Mouse (Mus musculus): ENCODE results near the gene Neurl3. TPM values are rescaled to one million over a fixed set of nuclear protein-coding genes. Genes with fewer than 3 reads are reported as not detected.

Neurl3 gene
- 8.0 and 8.3 TPM in 2 replicates for polyA plus RNA-seq (2015; fragmentation: Nextera tagmentation; extraction: Ambion mirVana)

DNA sequence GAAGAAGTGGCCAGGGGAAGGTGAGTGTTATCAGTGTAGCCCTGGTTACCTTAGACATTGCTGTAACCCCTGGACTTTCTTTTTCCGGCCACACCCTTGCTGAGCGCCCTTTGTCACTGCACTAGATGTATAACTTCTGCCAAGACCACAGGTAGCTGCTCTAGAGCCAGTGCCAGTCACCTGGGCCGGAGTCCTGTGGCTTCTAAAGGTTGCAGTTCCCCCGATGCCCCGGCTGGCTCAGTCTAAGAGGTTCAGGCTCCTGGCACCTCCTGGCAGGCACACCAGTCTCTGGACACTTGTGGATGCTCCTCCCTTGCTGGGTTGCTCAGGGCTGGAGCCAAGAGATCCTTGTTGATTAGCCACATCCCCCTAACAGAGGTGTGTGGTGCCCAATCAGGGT, at the start of gene Neurl3:
Neurl3 (minus strand) TSS at position 225 of the 400 bp plus-strand sequence.
- no peaks in the 10 kb centered on the region for H3K36me3 ChIP-seq
- H3K4me2 ChIP-seq, result peak within 1 kb of the TSS; percentile 39
- peaks cover 39% of the 10 kb centered on the region for H3K4me1 ChIP-seq
- H3K27me3 ChIP-seq, result peaks cover 3% of the 10 kb centered on the region; the same call in 1 of the 2 replicates
- 82% methylated on average over 5 of the region's 5 CpGs for WGBS
- H3K27ac ChIP-seq, result peak within 1 kb of the TSS; percentile 44; the same call in 1 of the 2 replicates
- no peaks in the 10 kb centered on the region for H3K9me3 ChIP-seq
- ATAC-seq (ENCODE audit: borderline replicate concordance, extremely low read depth, low FRiP score, low TSS enrichment), result no peak
- H3K4me3 ChIP-seq, result 0 out of 2 replicates have a peak within 1 kb of the TSS, but pooled peaks have one; percentile 6
- H3K9ac ChIP-seq, result no peak within 1 kb of the TSS

DNA sequence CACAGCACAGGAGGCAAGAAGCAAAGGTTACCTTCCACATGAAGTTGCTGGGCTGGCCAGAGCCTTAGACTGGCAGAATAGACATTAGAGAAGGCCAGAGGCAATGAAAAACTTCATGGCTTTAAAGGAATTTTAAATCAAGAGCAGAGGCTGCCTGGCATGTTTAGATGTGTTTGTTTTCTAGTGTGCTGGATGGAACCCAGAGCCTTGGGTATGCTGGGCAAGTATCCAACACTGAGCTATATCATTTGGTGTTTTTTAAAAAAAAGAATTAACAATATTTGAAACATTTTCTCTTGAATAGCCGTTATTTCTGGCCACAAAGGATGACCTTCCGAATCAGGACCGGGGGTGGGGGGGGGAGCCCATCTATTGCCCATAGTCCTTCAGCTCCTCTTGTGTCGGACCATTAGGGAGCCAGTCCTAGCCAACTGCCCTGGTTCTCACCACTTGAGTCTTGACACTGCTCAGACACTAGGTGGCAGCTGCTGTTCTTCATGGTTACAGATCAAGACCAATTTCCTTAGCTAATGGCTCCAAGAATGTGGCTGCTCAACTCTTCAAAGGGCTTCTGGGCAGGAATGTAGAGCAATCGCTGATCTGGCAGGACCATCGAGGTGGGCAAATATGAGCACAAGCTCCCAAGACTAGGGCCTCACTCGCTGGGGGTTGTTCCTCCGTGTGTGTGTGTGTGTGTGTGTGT, 49.4 kb upstream of the Neurl3 start:
- no peak overlapping the region for H3K9ac ChIP-seq
- H3K4me3 ChIP-seq, result no peak overlapping the region
- no peak overlapping the region for H3K4me2 ChIP-seq
- H3K9me3 ChIP-seq, result no peaks in the 10 kb centered on the region
- no peaks in the 10 kb centered on the region for H3K27me3 ChIP-seq
- 22% methylated on average over 8 of the region's 8 CpGs for WGBS
- H3K36me3 ChIP-seq, result no peaks in the 10 kb centered on the region; the same call in 1 of the 2 replicates
- peaks cover 10% of the 10 kb centered on the region for H3K4me1 ChIP-seq
- H3K27ac ChIP-seq, result peak overlapping the region; percentile 46; the same call in 1 of the 2 replicates
- peak; percentile 35; the same call in 1 of the 2 replicates for ATAC-seq (ENCODE audit: borderline replicate concordance, extremely low read depth, low FRiP score, low TSS enrichment)

DNA sequence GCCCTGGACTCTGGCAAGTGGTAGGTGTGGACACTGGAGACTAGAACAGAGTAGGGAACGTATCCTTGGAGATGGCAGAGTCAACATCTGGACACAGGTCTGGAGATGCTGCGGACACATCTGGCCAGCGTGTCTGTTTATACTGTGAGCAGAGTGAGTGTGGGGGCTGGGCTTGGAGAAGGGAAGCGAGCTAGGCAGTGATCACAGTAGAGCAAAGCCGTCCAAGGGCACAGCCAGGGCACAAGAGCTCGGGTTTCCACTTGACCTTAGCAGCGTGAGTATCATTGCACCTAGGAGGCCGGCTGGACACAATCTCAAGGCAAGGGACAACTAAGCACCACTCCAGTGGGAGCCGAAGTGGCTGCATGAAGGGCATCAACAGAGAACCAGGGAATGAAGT, 48.6 kb upstream of the Neurl3 start:
- Histone ChIP-seq H3K4me3 (no peak overlapping the region), H3K36me3 (no peaks in the 10 kb centered on the region; the same call in 1 of the 2 replicates), H3K27me3 (no peaks in the 10 kb centered on the region), H3K27ac (no peak overlapping the region), H3K4me1 (peaks cover 10% of the 10 kb centered on the region), H3K4me2 (no peak overlapping the region), H3K9me3 (no peaks in the 10 kb centered on the region), H3K9ac (no peak overlapping the region)
- 20% methylated on average over 9 of the region's 9 CpGs for WGBS
- ATAC-seq (ENCODE audit: borderline replicate concordance, extremely low read depth, low FRiP score, low TSS enrichment), result no peak

DNA sequence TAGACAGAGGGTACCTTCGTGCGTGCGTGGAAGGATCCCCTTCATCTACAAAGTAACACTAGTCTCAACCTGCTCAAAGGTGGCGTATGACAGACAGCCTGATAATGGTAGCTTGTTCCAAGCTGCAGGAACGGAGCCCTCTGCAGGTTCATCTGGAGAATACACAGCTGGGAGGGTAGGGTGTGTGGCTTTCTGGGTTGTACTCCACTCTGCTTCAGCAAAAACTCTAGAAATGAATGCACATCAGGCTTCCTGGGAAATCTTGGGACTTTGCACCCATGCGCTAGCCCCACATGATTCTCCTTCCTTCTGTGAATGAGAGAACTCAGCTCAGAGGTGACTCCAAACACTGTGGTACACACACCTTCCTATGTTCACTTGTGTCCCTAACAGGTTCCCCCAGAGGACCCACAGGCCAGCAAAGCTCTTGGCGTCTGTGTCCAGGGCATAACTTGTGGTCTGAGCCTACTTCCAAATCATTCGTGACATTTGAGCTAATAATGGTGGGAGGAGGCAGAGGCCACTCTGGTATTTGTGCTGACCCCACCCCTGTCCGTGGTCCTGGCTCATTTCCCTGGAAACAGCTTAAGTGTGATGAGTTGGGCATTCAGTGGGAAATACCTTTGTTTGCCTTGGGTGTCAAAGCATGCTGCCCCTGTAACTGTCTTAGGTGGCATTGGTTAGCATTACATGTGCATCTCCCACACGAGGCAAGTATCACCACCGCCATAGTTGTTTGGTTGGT, 47.5 kb upstream of the Neurl3 start:
- peaks cover 10% of the 10 kb centered on the region for H3K4me1 ChIP-seq
- no peak for ATAC-seq (ENCODE audit: borderline replicate concordance, extremely low read depth, low FRiP score, low TSS enrichment)
- H3K27me3 ChIP-seq, result no peaks in the 10 kb centered on the region
- H3K9me3 ChIP-seq, result no peaks in the 10 kb centered on the region
- no peak overlapping the region for H3K27ac ChIP-seq
- no peak overlapping the region for H3K9ac ChIP-seq
- no peak overlapping the region for H3K4me2 ChIP-seq
- WGBS, result 61% methylated on average over 11 of the region's 11 CpGs
- no peaks in the 10 kb centered on the region for H3K36me3 ChIP-seq
- H3K4me3 ChIP-seq, result no peak overlapping the region

DNA sequence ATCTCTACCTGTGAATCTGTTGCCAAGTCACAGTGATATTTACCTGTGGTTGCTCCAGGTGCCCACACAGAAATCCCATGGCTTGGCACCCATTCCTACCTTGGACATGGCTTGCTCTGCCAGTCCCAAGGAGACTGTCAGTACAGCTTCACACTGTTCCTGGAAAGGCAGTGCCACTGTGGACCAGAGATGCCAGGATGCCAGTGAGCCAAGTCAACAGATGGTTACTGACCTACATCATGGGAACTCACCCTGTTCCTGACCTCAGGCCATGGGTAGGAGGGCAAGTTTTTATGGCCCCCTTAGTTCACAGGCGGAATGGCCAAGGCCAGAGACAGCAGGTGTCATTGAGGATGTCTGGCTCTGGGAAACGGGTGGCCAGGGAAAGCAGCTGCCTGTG, 46.7 kb upstream of the Neurl3 start:
- Histone ChIP-seq H3K36me3 (no peaks in the 10 kb centered on the region), H3K9me3 (no peaks in the 10 kb centered on the region), H3K4me3 (no peak overlapping the region), H3K4me2 (no peak overlapping the region), H3K27ac (no peak overlapping the region), H3K9ac (no peak overlapping the region), H3K27me3 (no peaks in the 10 kb centered on the region), H3K4me1 (peaks cover 10% of the 10 kb centered on the region)
- no peak for ATAC-seq (ENCODE audit: borderline replicate concordance, extremely low read depth, low FRiP score, low TSS enrichment)
- WGBS, result 81% methylated on average over 2 of the region's 2 CpGs

DNA sequence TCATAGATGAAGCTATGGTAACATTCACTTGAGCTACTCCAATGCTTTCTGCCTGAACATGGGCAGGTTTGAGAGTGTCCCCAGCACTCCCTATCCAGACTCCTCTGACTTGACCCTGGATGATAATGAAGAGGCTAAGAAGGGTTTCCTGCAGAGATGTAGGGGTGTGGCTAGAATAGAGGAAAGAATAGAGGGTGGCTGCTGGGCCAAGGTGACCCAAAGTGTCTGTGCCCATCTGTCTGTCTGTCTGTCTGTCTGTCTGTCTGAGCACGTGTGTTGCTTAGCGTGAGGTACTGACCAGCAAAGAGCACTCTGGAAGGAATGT, 41.3 kb upstream of the Neurl3 start:
- no peak overlapping the region for H3K4me2 ChIP-seq
- H3K4me1 ChIP-seq, result no peaks in the 10 kb centered on the region
- WGBS, result 76% methylated on average over 2 of the region's 2 CpGs
- no peaks in the 10 kb centered on the region for H3K36me3 ChIP-seq
- no peak overlapping the region for H3K27ac ChIP-seq
- ATAC-seq (ENCODE audit: borderline replicate concordance, extremely low read depth, low FRiP score, low TSS enrichment), result no peak
- H3K9me3 ChIP-seq, result no peaks in the 10 kb centered on the region
- no peak overlapping the region for H3K4me3 ChIP-seq
- no peak overlapping the region for H3K9ac ChIP-seq
- no peaks in the 10 kb centered on the region for H3K27me3 ChIP-seq

DNA sequence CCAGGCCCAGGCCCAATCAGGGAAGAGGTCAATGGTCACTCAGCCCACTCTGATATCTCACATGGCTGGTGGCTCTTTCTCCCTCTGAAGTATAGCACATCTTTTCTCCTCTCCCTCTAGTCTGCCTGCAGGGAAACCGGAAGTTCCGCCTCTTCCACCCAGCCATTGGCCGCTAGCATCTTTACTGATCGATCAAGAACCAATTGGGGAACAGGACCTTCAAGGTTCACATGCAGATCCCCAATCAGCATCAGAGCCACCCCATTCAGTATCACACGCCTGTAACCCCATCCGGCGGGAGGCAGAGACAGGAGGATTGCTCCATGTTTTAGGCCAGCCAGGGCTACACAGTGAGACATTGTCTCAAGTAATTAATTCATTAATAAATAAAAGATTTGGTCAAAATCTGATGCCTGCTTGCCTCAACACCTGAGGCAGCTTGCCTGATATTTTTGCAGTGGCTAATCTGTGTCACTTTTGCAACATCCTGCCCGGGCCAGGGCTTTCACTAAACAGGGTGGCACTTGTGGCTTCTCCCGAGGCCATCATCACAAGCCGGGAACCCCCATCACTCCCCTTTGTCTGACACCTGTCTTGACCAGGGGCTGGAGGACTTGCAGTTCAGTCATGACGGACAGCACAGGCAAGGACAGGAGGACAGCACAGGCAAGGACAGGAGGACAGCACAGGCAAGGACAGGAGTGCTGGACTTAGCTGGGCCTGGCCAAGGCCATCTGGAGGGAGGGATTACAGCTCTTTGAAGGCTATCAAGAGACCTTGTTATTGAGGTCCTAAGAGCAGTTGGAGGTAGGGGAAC, 40.7 kb upstream of the Neurl3 start:
- Histone ChIP-seq H3K4me2 (no peak overlapping the region), H3K4me1 (no peaks in the 10 kb centered on the region), H3K9ac (no peak overlapping the region), H3K36me3 (no peaks in the 10 kb centered on the region), H3K27ac (no peak overlapping the region), H3K27me3 (no peaks in the 10 kb centered on the region), H3K9me3 (no peaks in the 10 kb centered on the region), H3K4me3 (no peak overlapping the region)
- WGBS, result 86% methylated on average over 11 of the region's 11 CpGs
- ATAC-seq (ENCODE audit: borderline replicate concordance, extremely low read depth, low FRiP score, low TSS enrichment), result no peak

DNA sequence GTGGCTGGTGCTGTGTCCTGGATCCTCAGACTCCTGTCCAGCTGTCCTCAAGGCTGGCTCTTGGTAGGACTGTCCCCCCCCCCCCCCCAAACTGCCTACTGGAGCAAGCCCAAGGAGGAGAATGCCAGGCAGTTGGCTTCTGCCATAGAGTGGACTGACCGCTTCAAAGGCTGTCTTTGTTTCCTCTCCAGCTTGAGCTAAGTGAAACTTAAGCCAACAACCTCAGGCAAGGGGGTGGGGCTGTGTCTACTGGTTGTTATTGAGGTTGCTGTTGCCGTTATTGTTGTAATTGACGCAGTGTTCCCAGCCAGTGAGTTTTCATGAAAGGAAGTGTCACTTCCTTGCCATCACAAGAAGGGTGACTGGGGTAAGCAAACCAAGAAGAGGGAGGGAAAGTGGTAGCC, 35.0 kb upstream of the Neurl3 start:
- 26% methylated on average over 3 of the region's 3 CpGs for WGBS
- ATAC-seq (ENCODE audit: borderline replicate concordance, extremely low read depth, low FRiP score, low TSS enrichment), result no peak
- Histone ChIP-seq H3K27me3 (no peaks in the 10 kb centered on the region), H3K4me2 (peak overlapping the region; percentile 95), H3K36me3 (no peaks in the 10 kb centered on the region), H3K4me3 (peak overlapping the region; percentile 3), H3K4me1 (peaks cover 22% of the 10 kb centered on the region), H3K9ac (no peak overlapping the region), H3K27ac (no peak overlapping the region), H3K9me3 (no peaks in the 10 kb centered on the region)

DNA sequence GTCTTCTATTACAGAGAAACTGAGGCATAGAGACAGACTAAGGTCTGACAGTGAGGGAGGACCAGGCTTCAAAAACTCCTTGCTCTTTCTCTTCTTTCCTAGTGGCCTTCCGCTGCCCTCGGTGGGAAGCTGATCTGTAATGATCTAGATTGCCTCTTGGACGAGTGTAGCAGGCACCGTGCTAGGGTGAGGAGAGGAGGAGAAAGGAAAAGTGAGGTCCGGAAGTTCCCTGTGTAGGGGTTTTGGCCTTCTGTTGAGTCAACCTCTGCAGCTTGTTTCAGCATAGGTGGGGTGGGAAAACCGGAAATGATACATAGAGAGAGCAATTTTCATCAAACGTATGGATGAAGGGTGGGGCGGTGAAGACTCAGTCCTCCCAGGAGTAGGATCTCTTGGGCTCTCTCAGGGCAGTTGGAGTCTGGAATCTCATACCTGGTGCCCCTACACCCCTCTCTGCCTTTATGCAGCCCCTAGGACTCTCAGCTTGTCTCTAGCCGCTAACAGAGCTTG, 34.5 kb upstream of the Neurl3 start:
- 53% methylated on average over 9 of the region's 9 CpGs for WGBS
- ATAC-seq (ENCODE audit: borderline replicate concordance, extremely low read depth, low FRiP score, low TSS enrichment), result no peak
- no peaks in the 10 kb centered on the region for H3K9me3 ChIP-seq
- H3K4me3 ChIP-seq, result peak overlapping the region; percentile 74
- H3K4me1 ChIP-seq, result peaks cover 22% of the 10 kb centered on the region
- no peak overlapping the region for H3K27ac ChIP-seq
- H3K9ac ChIP-seq, result no peak overlapping the region
- H3K36me3 ChIP-seq, result no peaks in the 10 kb centered on the region
- peak overlapping the region; percentile 95 for H3K4me2 ChIP-seq
- no peaks in the 10 kb centered on the region for H3K27me3 ChIP-seq

DNA sequence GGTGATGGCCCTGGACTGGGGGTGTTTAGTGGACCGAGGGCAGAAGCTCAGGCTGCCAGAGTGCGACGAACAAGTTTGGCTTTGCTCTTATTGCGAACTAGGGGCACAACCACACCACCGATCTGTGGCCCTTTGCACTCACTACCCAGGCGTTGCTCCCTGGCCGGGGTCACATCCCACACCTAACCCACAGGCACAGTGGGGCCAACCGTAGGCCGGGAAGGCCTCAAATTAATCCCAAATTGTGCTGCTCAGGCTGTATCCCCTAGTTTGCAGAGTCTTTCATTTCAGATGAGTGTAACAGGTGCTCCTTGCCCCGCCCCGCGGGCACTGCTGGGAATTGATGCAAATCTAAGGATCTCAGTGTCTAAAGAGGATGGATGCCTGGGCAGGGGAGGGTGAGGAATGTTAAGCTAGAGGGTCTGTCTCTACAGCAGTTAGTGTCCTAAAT, 34.0 kb upstream of the Neurl3 start:
- H3K4me3 ChIP-seq, result peak overlapping the region; percentile 74
- no peaks in the 10 kb centered on the region for H3K36me3 ChIP-seq
- no peaks in the 10 kb centered on the region for H3K9me3 ChIP-seq
- H3K4me2 ChIP-seq, result peak overlapping the region; percentile 95
- no peak for ATAC-seq (ENCODE audit: borderline replicate concordance, extremely low read depth, low FRiP score, low TSS enrichment)
- H3K9ac ChIP-seq, result peak overlapping the region; percentile 72
- peaks cover 22% of the 10 kb centered on the region for H3K4me1 ChIP-seq
- no peaks in the 10 kb centered on the region for H3K27me3 ChIP-seq
- 8% methylated on average over 12 of the region's 12 CpGs for WGBS
- H3K27ac ChIP-seq, result peak overlapping the region; percentile 84; the same call in 1 of the 2 replicates

DNA sequence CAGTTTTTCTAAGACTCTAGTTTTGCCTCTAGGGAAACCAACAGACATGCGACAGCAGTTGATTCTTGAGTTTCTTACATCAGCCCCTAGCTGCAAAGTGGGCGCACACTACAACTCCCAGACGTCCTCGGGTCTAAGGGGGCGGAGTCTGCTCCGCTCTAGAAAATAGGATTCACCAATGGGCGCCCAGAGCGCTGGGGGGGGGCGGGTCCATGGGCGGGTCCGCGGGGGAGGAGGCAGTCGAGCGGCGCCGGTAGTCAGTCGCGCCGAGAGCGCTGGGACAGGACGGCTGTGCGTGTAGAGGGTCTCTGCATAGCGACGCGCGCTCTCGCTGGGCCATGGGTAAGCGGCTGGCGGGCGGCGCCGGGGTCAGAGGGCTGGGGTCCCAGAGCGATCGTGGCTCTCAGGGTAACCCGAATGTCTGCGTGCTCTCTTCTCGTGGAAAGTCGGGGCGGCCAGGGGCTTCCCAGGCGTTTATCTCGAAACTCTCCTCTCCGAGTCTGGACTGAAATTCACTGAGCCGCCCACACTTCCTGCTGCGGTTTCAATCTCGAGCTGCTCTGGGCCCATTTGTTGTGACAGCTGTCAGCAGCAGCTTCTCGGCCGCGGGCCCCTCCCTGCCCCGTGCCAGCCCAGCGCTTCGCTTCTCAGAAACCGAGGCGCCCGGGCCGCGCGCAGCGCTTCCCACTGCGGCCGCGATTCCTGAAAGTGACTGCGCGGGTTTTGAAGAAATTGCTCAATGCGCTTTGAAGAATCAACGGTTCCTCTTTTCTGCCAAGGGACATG, 33.2 kb upstream of the Neurl3 start, which contains the start of gene Arid5a:
Arid5a (plus strand) TSS at position 239 of the 786 bp plus-strand sequence.
- peak; percentile 90 for ATAC-seq (ENCODE audit: borderline replicate concordance, extremely low read depth, low FRiP score, low TSS enrichment)
- Histone ChIP-seq H3K4me2 (peak within 1 kb of the TSS; percentile 95), H3K27ac (peak within 1 kb of the TSS; percentile 84), H3K4me1 (peaks cover 29% of the 10 kb centered on the region), H3K9me3 (no peaks in the 10 kb centered on the region), H3K36me3 (no peaks in the 10 kb centered on the region), H3K9ac (peak within 1 kb of the TSS; percentile 72), H3K27me3 (no peaks in the 10 kb centered on the region), H3K4me3 (peak within 1 kb of the TSS; percentile 74)
- under 1% methylated on average over 61 of the region's 65 CpGs for WGBS
